Mouse (Mus musculus) hindlimb bud, embryonic 11.5 days (tissue): ENCODE measurements around the gene Negr1.
"Not testable (repeated sequence)": the region's sequence is repeated elsewhere in the genome, so short reads cannot be mapped to it uniquely, and the experiment has no call there.

Experiments
- DNase-seq: peaks from one replicate; pipeline ENCODE4 v3.0.0-alpha.2; 2012; ENCODE audit warnings: low read depth, low spot score; ENCODE audit errors: extremely low spot score

Negr1 gene

GRCm38 (mm10) chr3:156992171-156992570, 430.6 kb downstream of the Negr1 start:
- DNase-seq: no peak

GRCm38 (mm10) chr3:156992811-156993210, 431.2 kb downstream of the Negr1 start:
- no peak for DNase-seq

- DNase-seq: no peak
These were observed 437.7 kb downstream of the Negr1 start for GRCm38 (mm10) chr3:156999177-156999808.

GRCm38 (mm10) chr3:157021632-157022031, 460.0 kb downstream of the Negr1 start:
- DNase-seq: no peak

- DNase-seq: no peak
These were observed 463.0 kb downstream of the Negr1 start for GRCm38 (mm10) chr3:157024580-157024979.

- DNase-seq: no peak
These were observed 470.0 kb downstream of the Negr1 start for GRCm38 (mm10) chr3:157031513-157032142.

GRCm38 (mm10) chr3:157036016-157036415, 474.4 kb downstream of the Negr1 start:
- DNase-seq: no peak

- no peak for DNase-seq
These were observed 475.0 kb downstream of the Negr1 start for GRCm38 (mm10) chr3:157036568-157036967.

- DNase-seq: no peak
These were observed 479.0 kb downstream of the Negr1 start for GRCm38 (mm10) chr3:157040619-157041018.

GRCm38 (mm10) chr3:157044565-157044964, 483.0 kb downstream of the Negr1 start:
- DNase-seq: no peak

- DNase-seq: not testable (repeated sequence)
These were observed 502.8 kb downstream of the Negr1 start for GRCm38 (mm10) chr3:157064438-157064837.

GRCm38 (mm10) chr3:157066331-157066730, 504.7 kb downstream of the Negr1 start:
- no peak for DNase-seq

- no peak for DNase-seq
These were observed 517.8 kb downstream of the Negr1 start for GRCm38 (mm10) chr3:157079250-157079965.

GRCm38 (mm10) chr3:157079966-157080306, 518.3 kb downstream of the Negr1 start:
- no peak for DNase-seq

GRCm38 (mm10) chr3:157080585-157080984, 519.0 kb downstream of the Negr1 start:
- DNase-seq: no peak

GRCm38 (mm10) chr3:157082808-157083784, 521.5 kb downstream of the Negr1 start:
- no peak for DNase-seq

- no peak for DNase-seq
These were observed 523.6 kb downstream of the Negr1 start for GRCm38 (mm10) chr3:157085180-157085579.

- no peak for DNase-seq
These were observed 528.5 kb downstream of the Negr1 start for GRCm38 (mm10) chr3:157090051-157090450.

GRCm38 (mm10) chr3:157096284-157096683, 534.7 kb downstream of the Negr1 start:
- DNase-seq: no peak

GRCm38 (mm10) chr3:157097514-157097913, 535.9 kb downstream of the Negr1 start:
- no peak for DNase-seq

GRCm38 (mm10) chr3:157098417-157098816, 536.8 kb downstream of the Negr1 start:
- no peak for DNase-seq
